Mouse (Mus musculus): ENCODE measurements at regions not wholly inside any gene's neighbourhood (a gene's known extent, or its start where the extent isn't known, plus 50 kb on each side); places are given as distances from the start of the nearest gene placed in this dataset.
A peak's percentile ranks its signal among the peaks of the same experiment; 100 is the strongest.

DNA sequence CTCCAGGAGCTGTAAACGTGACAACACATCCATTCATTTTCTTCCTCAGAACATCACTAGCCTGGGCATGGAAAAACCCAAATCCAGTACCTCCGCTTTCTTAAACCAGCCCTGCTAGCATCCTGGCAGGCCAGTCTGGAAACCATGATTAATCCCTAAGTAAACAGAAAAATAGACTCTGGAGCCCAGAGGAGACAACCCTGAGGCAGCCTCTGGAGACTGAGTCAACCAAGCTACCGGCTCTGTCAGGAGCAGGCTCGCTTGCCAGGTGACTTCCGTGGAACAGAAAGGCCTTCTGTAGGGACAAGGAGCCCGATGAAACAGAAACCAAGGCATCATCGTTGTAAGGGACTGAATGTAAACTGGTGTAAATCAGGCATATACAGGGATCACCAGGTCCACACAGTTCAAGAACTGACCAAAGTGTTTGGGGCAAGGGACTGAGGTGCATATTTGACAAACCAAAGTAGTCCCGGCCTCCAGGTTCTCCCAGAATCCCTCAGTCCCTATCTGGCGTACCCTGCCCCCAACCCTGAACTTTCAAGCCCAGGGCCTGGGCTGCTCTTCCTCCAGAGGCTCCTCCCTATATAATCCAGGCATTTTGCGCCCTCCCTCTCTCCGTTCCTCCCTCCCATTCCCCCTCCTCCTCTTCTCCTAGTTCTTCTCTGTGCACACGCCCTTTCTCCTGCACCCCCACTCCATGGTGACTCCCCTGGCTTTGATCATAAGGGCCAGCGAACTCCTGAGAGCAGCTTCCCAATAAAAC lies 54.6 kb upstream of the Ivns1abp start:
- TF ChIP-seq POLR2A (IDR thresholded peaks at IDR 0.05; ENCODE audit: insufficient read depth, low read length): no peak
- TF ChIP-seq EP300 (IDR thresholded peaks at IDR 0.05; ENCODE audit: insufficient read depth, low read depth, low read length): no peak
- no peak for TF ChIP-seq CTCF (IDR thresholded peaks at IDR 0.05; ENCODE audit: low read depth, low read length)
- Histone ChIP-seq H3K36me3 (ENCODE audit: control insufficient read depth, insufficient read depth, low read length, poor library complexity, severe bottlenecking) (no peaks in the 10 kb centered on the region), H3K9ac (ENCODE audit: low read depth, poor library complexity, severe bottlenecking) (no peak overlapping the region), H3K4me3 (ENCODE audit: low read depth, low read length) (no peak overlapping the region), H3K27me3 (ENCODE audit: control insufficient read depth, insufficient read depth, low read length, poor library complexity, severe bottlenecking) (no peaks in the 10 kb centered on the region), H3K9me3 (replicated peaks; ENCODE audit: control insufficient read depth, insufficient read depth, low read length, poor library complexity, severe bottlenecking) (no peaks in the 10 kb centered on the region), H3K4me1 (ENCODE audit: control insufficient read depth, insufficient read depth, low read length) (peaks cover 2% of the 10 kb centered on the region), H3K27ac (ENCODE audit: insufficient read depth, low read length) (no peak overlapping the region)

DNA sequence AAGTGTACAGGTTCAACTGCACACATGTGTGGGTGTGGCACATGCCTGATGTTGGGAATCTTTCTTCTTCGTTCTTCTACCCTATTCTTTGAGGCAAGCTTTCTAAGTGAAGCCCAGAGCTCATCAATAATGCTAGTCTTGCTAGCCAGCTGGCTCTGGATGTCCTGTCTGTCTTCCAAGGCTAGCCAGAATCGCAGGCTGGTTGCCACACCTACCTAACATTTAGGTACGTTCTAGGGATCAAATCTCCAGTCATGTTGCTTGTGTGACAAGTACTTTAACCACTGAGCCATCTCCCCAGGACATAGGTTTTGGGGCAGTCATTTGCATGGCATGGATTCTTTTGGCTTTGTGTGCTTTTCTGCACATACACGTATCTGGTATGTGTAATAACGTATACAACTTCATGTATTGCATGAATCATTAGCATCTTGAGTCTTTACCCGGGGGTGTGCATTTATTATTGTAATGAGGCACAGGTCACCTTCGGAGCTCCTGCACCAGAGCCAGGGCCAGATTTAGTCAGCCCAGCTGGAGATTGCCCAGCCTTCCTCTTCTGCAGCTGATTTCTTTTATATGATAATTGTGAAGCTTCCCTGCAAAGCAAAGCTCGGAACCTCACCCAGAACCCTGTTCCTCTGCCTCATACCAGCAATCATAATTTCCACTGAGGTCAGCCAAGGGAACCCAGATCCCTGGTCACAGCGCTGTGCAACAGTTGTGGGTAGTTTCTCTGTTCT lies 50.8 kb upstream of the Ivns1abp start:
- no peaks in the 10 kb centered on the region for H3K27me3 ChIP-seq (ENCODE audit: control insufficient read depth, insufficient read depth, low read length, poor library complexity, severe bottlenecking)
- H3K4me3 ChIP-seq (ENCODE audit: low read depth, low read length): no peak overlapping the region
- no peak for TF ChIP-seq POLR2A (IDR thresholded peaks at IDR 0.05; ENCODE audit: insufficient read depth, low read length)
- 0 out of 2 replicates have a peak, but pooled peaks have one; percentile 61 for TF ChIP-seq EP300 (IDR thresholded peaks at IDR 0.05; ENCODE audit: insufficient read depth, low read depth, low read length)
- no peak for TF ChIP-seq CTCF (IDR thresholded peaks at IDR 0.05; ENCODE audit: low read depth, low read length)
- peaks cover 2% of the 10 kb centered on the region for H3K4me1 ChIP-seq (ENCODE audit: control insufficient read depth, insufficient read depth, low read length)
- H3K36me3 ChIP-seq (ENCODE audit: control insufficient read depth, insufficient read depth, low read length, poor library complexity, severe bottlenecking): no peaks in the 10 kb centered on the region
- no peaks in the 10 kb centered on the region for H3K9me3 ChIP-seq (replicated peaks; ENCODE audit: control insufficient read depth, insufficient read depth, low read length, poor library complexity, severe bottlenecking)
- H3K9ac ChIP-seq (ENCODE audit: low read depth, poor library complexity, severe bottlenecking): no peak overlapping the region
- H3K27ac ChIP-seq (ENCODE audit: insufficient read depth, low read length): no peak overlapping the region
